Mouse (Mus musculus) spleen, adult 10 weeks (tissue): ENCODE results near the gene Slc2a6. TPM values are rescaled to one million over a fixed set of nuclear protein-coding genes. Genes with fewer than 3 reads are reported as not detected.

Experiments used
- polyA plus RNA-seq: library from polyadenylated mRNA; stranded (reverse); fragments of 350-450 nt; fragmentation: Illumina TruSeq; extraction: RNeasy Lipid Tissue Mini Kit (QIAGEN cat#74804); gene quantifications from one replicate; pipeline ENCODE4 v1.2.3, GENCODE M21; 2015; ENCODE audit warnings: low replicate concordance; ENCODE audit not compliant: insufficient read depth

Slc2a6 gene
- 2.7 TPM for polyA plus RNA-seq

GRCm38 (mm10) chr2:27027618-27028436 is at the start of gene Slc2a6:
TSS of gene Slc2a6 (minus strand) at chr2:27027998.

DNA sequence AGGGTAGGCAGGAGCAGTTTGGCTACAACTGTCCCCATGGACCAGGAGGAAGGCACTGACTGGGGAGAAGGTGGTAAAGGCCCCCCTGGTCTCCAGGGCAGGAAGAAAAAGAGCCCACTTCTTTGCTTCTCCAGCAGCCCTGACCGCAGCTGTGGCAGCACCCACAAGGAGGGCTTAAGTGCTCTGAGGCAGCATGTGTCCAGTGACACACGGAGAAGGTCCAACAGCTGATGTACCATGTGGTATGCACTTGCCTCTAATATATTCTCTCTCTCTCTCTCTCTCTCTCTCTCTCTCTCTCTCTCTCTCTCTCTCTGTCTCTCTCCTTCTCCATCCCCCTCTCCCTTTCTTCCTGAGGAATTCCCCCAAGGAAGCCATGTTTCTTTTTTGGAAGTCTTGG is 44.2 kb upstream of the Slc2a6 start, which contains the start of gene Mymk:
TSS of gene Mymk (minus strand) at position 202 of the 400 bp plus-strand sequence.

DNA sequence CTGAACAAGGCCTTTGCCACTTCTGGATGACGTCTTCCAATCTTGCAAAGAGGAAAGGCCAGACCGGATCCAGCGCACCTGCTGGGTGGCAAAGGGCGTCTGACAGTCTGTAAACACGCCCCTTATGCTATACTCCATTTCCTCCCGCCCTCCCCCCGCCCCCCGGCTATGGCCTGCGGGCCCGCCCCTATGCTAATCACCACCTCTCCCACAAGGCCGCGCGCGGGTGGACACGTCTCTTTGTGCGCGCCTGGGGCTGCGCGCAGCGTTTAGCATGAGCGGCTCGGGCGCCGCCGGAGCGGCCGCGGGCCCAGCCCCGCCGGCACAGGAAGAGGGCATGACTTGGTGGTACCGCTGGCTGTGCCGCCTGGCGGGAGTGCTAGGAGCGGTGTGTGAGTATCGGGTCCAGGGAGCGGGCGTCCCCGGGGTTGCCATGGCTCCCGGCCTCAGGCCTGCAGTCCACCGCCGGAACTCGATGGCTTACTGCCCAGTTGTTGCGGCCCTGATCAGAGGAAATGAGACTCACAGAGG is 18.0 kb downstream of the Slc2a6 start, which contains the start of gene Cacfd1:
TSS of gene Cacfd1 (plus strand) at position 213 of the 531 bp plus-strand sequence.

DNA sequence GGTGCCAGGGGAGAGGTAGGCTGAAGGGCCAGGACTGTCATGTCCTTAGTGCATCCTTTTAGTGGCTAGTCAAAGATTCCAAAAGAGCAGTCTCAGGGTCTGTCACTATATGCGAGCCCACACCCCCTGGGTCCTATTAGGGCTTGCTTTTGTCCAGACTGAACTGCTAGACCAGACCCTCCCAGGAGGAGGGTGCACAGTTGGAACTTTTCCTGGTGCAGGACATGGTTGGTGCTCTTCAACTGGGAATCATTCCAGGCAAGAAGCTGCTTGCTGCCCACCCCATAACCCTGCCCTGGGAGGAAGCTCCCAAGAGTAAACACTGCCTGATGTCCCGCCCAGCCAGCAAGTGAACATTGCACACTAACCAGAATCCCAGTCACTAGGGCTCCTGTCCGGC is 54.7 kb downstream of the Slc2a6 start, which contains the start of gene Adamts13:
TSS of gene Adamts13 (plus strand) at position 301 of the 400 bp plus-strand sequence.

Other genes starting within 250 kb of the Slc2a6 start
- not detected for gene Abo, start 163.0 kb downstream of the Slc2a6 start, polyA plus RNA-seq
- 33.4 TPM for gene Surf6, start 125.1 kb downstream of the Slc2a6 start, polyA plus RNA-seq
- gene Med22, start 117.3 kb downstream of the Slc2a6 start, polyA plus RNA-seq = 19.2 TPM
- gene Rpl7a, start 117.2 kb downstream of the Slc2a6 start, polyA plus RNA-seq = 923 TPM
- gene Surf2, start 111.6 kb downstream of the Slc2a6 start, polyA plus RNA-seq = 63.0 TPM
- 103 TPM for gene Surf1, start 111.5 kb downstream of the Slc2a6 start, polyA plus RNA-seq
- 68.3 TPM for gene Surf4, start 94.1 kb downstream of the Slc2a6 start, polyA plus RNA-seq
- gene Stkld1, start 94.0 kb downstream of the Slc2a6 start, polyA plus RNA-seq = 0.40 TPM
- gene Rexo4, start 63.6 kb downstream of the Slc2a6 start, polyA plus RNA-seq = 108 TPM
- 0.75 TPM for gene Adamts13, start 54.6 kb downstream of the Slc2a6 start, polyA plus RNA-seq
- 32.7 TPM for gene Cacfd1, start 18.1 kb downstream of the Slc2a6 start, polyA plus RNA-seq
- gene Mymk, start 44.2 kb upstream of the Slc2a6 start, polyA plus RNA-seq = 0.54 TPM
- gene Adamtsl2, start 51.4 kb upstream of the Slc2a6 start, polyA plus RNA-seq = 10.1 TPM
- gene Fam163b, start 114.5 kb upstream of the Slc2a6 start, polyA plus RNA-seq = not detected
- gene Dbh, start 137.2 kb upstream of the Slc2a6 start, polyA plus RNA-seq = not detected
- 2.2 TPM for gene Sardh, start 220.3 kb upstream of the Slc2a6 start, polyA plus RNA-seq